Mouse (Mus musculus): ENCODE measurements around the gene Hist1h4k. TPM values are rescaled to one million over a fixed set of nuclear protein-coding genes. Genes with fewer than 3 reads are reported as not detected.

Hist1h4k gene
- total RNA-seq, 2 experiments from 2014 or later: 143 to 2,398 TPM

Other genes starting within 250 kb of the Hist1h4k start
- gene Gm11273, start 249.1 kb downstream of the Hist1h4k start, total RNA-seq (2014; fragmentation: Nextera tagmentation): 7.3 and 7.9 TPM in 2 replicates
- gene Gm11273, start 249.1 kb downstream of the Hist1h4k start, total RNA-seq (2017): 4.4 and 6.8 TPM in 2 replicates
- 10.9 TPM in 2 replicates for gene Zkscan8, start 219.4 kb downstream of the Hist1h4k start, total RNA-seq (2014; fragmentation: Nextera tagmentation)
- gene Zkscan8, start 219.4 kb downstream of the Hist1h4k start, total RNA-seq (2017): 7.3 and 7.8 TPM in 2 replicates
- gene Olfr1366, start 207.7 kb downstream of the Hist1h4k start, total RNA-seq (2014; fragmentation: Nextera tagmentation): not detected in 2 replicates
- gene Olfr1366, start 207.7 kb downstream of the Hist1h4k start, total RNA-seq (2017): not detected in 2 replicates
- gene Olfr1535, start 190.6 kb downstream of the Hist1h4k start, total RNA-seq (2014; fragmentation: Nextera tagmentation): not detected in 2 replicates
- gene Olfr1535, start 190.6 kb downstream of the Hist1h4k start, total RNA-seq (2017): not detected in 2 replicates
- gene Olfr1364, start 168.7 kb downstream of the Hist1h4k start, total RNA-seq (2014; fragmentation: Nextera tagmentation): not detected in 2 replicates
- gene Olfr1364, start 168.7 kb downstream of the Hist1h4k start, total RNA-seq (2017): not detected in 2 replicates
- not detected in 2 replicates for gene Olfr1362, start 136.5 kb downstream of the Hist1h4k start, total RNA-seq (2014; fragmentation: Nextera tagmentation)
- not detected in 2 replicates for gene Olfr1362, start 136.5 kb downstream of the Hist1h4k start, total RNA-seq (2017)
- gene Olfr11, start 108.0 kb downstream of the Hist1h4k start, total RNA-seq (2014; fragmentation: Nextera tagmentation): not detected in 2 replicates
- gene Olfr11, start 108.0 kb downstream of the Hist1h4k start, total RNA-seq (2017): not detected in 2 replicates
- gene Olfr1361, start 87.1 kb downstream of the Hist1h4k start, total RNA-seq (2014; fragmentation: Nextera tagmentation): not detected in 2 replicates
- gene Olfr1361, start 87.1 kb downstream of the Hist1h4k start, total RNA-seq (2017): not detected in 2 replicates
- gene Olfr1360, start 73.1 kb downstream of the Hist1h4k start, total RNA-seq (2014; fragmentation: Nextera tagmentation): not detected in 2 replicates
- not detected in 2 replicates for gene Olfr1360, start 73.1 kb downstream of the Hist1h4k start, total RNA-seq (2017)
- not detected in 2 replicates for gene Olfr1359, start 52.4 kb downstream of the Hist1h4k start, total RNA-seq (2014; fragmentation: Nextera tagmentation)
- not detected in 2 replicates for gene Olfr1359, start 52.4 kb downstream of the Hist1h4k start, total RNA-seq (2017)
- gene Hist1h2bl, start 34.4 kb downstream of the Hist1h4k start, total RNA-seq (2014; fragmentation: Nextera tagmentation): 210 and 236 TPM in 2 replicates
- gene Hist1h2bl, start 34.4 kb downstream of the Hist1h4k start, total RNA-seq (2017): 416 and 515 TPM in 2 replicates
- 17.2 TPM in 1 of 2 replicates, not detected in the other for gene Hist1h2ai, start 34.1 kb downstream of the Hist1h4k start, total RNA-seq (2014; fragmentation: Nextera tagmentation)
- 2,072 and 5,185 TPM in 2 replicates for gene Hist1h2ai, start 34.1 kb downstream of the Hist1h4k start, total RNA-seq (2017)
- gene Hist1h3h, start 32.8 kb downstream of the Hist1h4k start, total RNA-seq (2014; fragmentation: Nextera tagmentation): 4.5 TPM in 1 of 2 replicates, not detected in the other
- gene Hist1h3h, start 32.8 kb downstream of the Hist1h4k start, total RNA-seq (2017): 334 and 360 TPM in 2 replicates
- gene Hist1h2bm, start 28.5 kb downstream of the Hist1h4k start, total RNA-seq (2014; fragmentation: Nextera tagmentation): 123 and 125 TPM in 2 replicates
- 554 and 641 TPM in 2 replicates for gene Hist1h2bm, start 28.5 kb downstream of the Hist1h4k start, total RNA-seq (2017)
- gene Hist1h4j, start 15.4 kb downstream of the Hist1h4k start, total RNA-seq (2014; fragmentation: Nextera tagmentation): 2.1 and 2.5 TPM in 2 replicates
- gene Hist1h4j, start 15.4 kb downstream of the Hist1h4k start, total RNA-seq (2017): 277 and 325 TPM in 2 replicates
- 8.6 and 105 TPM in 2 replicates for gene Hist1h2ak, start 3.3 kb upstream of the Hist1h4k start, total RNA-seq (2014; fragmentation: Nextera tagmentation)
- 1,120 and 1,478 TPM in 2 replicates for gene Hist1h2ak, start 3.3 kb upstream of the Hist1h4k start, total RNA-seq (2017)
- gene Hist1h2bn, start 3.6 kb upstream of the Hist1h4k start, total RNA-seq (2014; fragmentation: Nextera tagmentation): 168 and 218 TPM in 2 replicates
- gene Hist1h2bn, start 3.6 kb upstream of the Hist1h4k start, total RNA-seq (2017): 1,437 and 1,878 TPM in 2 replicates
- gene Hist1h1b, start 30.1 kb upstream of the Hist1h4k start, total RNA-seq (2014; fragmentation: Nextera tagmentation): 278 and 329 TPM in 2 replicates
- gene Hist1h1b, start 30.1 kb upstream of the Hist1h4k start, total RNA-seq (2017): 1,634 and 1,715 TPM in 2 replicates
- gene Hist1h3i, start 32.9 kb upstream of the Hist1h4k start, total RNA-seq (2014; fragmentation: Nextera tagmentation): 73.1 and 153 TPM in 2 replicates
- 268 and 310 TPM in 2 replicates for gene Hist1h3i, start 32.9 kb upstream of the Hist1h4k start, total RNA-seq (2017)
- 8.9 TPM in 1 of 2 replicates, not detected in the other for gene Hist1h2an, start 36.7 kb upstream of the Hist1h4k start, total RNA-seq (2014; fragmentation: Nextera tagmentation)
- gene Hist1h2an, start 36.7 kb upstream of the Hist1h4k start, total RNA-seq (2017): 984 and 1,144 TPM in 2 replicates
- 8.8 and 28.0 TPM in 2 replicates for gene Hist1h2bp, start 37.0 kb upstream of the Hist1h4k start, total RNA-seq (2014; fragmentation: Nextera tagmentation)
- gene Hist1h2bp, start 37.0 kb upstream of the Hist1h4k start, total RNA-seq (2017): 41.2 and 55.0 TPM in 2 replicates
- 261 and 279 TPM in 2 replicates for gene Hist1h2bq, start 59.7 kb upstream of the Hist1h4k start, total RNA-seq (2014; fragmentation: Nextera tagmentation)
- 496 and 652 TPM in 2 replicates for gene Hist1h2bq, start 59.7 kb upstream of the Hist1h4k start, total RNA-seq (2017)
- 54.5 TPM in 1 of 2 replicates, not detected in the other for gene Hist1h2ao, start 60.0 kb upstream of the Hist1h4k start, total RNA-seq (2014; fragmentation: Nextera tagmentation)
- gene Hist1h2ao, start 60.0 kb upstream of the Hist1h4k start, total RNA-seq (2017): 38.4 TPM in 1 of 2 replicates, not detected in the other
- gene Hist1h4m, start 61.2 kb upstream of the Hist1h4k start, total RNA-seq (2014; fragmentation: Nextera tagmentation): 72.5 and 88.1 TPM in 2 replicates
- gene Hist1h4m, start 61.2 kb upstream of the Hist1h4k start, total RNA-seq (2017): 1,782 and 2,792 TPM in 2 replicates
- 21.5 and 58.9 TPM in 2 replicates for gene Hist1h4n, start 81.7 kb upstream of the Hist1h4k start, total RNA-seq (2014; fragmentation: Nextera tagmentation)
- gene Hist1h4n, start 81.7 kb upstream of the Hist1h4k start, total RNA-seq (2017): 1,825 and 2,129 TPM in 2 replicates
- gene Hist1h2ap, start 83.0 kb upstream of the Hist1h4k start, total RNA-seq (2014; fragmentation: Nextera tagmentation): 38.3 and 85.3 TPM in 2 replicates
- 5,843 and 7,480 TPM in 2 replicates for gene Hist1h2ap, start 83.0 kb upstream of the Hist1h4k start, total RNA-seq (2017)
- gene Hist1h2br, start 83.2 kb upstream of the Hist1h4k start, total RNA-seq (2014; fragmentation: Nextera tagmentation): 243 and 249 TPM in 2 replicates
- 665 and 823 TPM in 2 replicates for gene Hist1h2br, start 83.2 kb upstream of the Hist1h4k start, total RNA-seq (2017)
- gene Zfp184, start 194.6 kb upstream of the Hist1h4k start, total RNA-seq (2014; fragmentation: Nextera tagmentation): 13.3 and 15.7 TPM in 2 replicates
- 13.3 and 16.3 TPM in 2 replicates for gene Zfp184, start 194.6 kb upstream of the Hist1h4k start, total RNA-seq (2017)
- gene Pom121l2, start 230.7 kb upstream of the Hist1h4k start, total RNA-seq (2014; fragmentation: Nextera tagmentation): not detected in 2 replicates
- gene Pom121l2, start 230.7 kb upstream of the Hist1h4k start, total RNA-seq (2017): not detected in 2 replicates